Mouse (Mus musculus) cerebral cortex, adult 2 months (tissue): Measurements from ENCODE around the gene Gins2.

ENCODE experiments used
- WGBS: fragments of 180-500 bp; shearing (Covaris S2); methylation state at CpG from one replicate; pipeline ENCODE4 v1.1.7; 2018; 5-methylcytosine and 5-hydroxymethylcytosine counted together

The Gins2 gene

GRCm38 (mm10) chr8:120565151-120565711 is 23.9 kb downstream of the Gins2 start:
- 57% methylated on average over 7 of the region's 7 CpGs for WGBS

GRCm38 (mm10) chr8:120563851-120564837 is 25.0 kb downstream of the Gins2 start:
- 18% methylated on average over 20 of the region's 20 CpGs for WGBS

GRCm38 (mm10) chr8:120563348-120563724 is 25.8 kb downstream of the Gins2 start:
- 48% methylated on average over 8 of the region's 8 CpGs for WGBS

- WGBS, result 83% methylated on average over 18 of the region's 18 CpGs
Measured at GRCm38 (mm10) chr8:120562680-120563347, 26.3 kb downstream of the Gins2 start.

GRCm38 (mm10) chr8:120561539-120562435 is 27.3 kb downstream of the Gins2 start:
- WGBS, result 79% methylated on average over 22 of the region's 22 CpGs

GRCm38 (mm10) chr8:120560535-120560934 is 28.6 kb downstream of the Gins2 start:
- WGBS, result 91% methylated on average over 5 of the region's 5 CpGs

GRCm38 (mm10) chr8:120559654-120560053 is 29.4 kb downstream of the Gins2 start:
- whole genome bisulfite sequencing, result 68% methylated on average over 11 of the region's 11 CpGs

- 50% methylated on average over 4 of the region's 4 CpGs for WGBS
Measured at GRCm38 (mm10) chr8:120558162-120558561, 30.9 kb downstream of the Gins2 start.

GRCm38 (mm10) chr8:120557170-120557965 is 31.7 kb downstream of the Gins2 start:
- 43% methylated on average over 15 of the region's 15 CpGs for WGBS

GRCm38 (mm10) chr8:120556198-120556892 is 32.8 kb downstream of the Gins2 start:
- 69% methylated on average over 20 of the region's 20 CpGs for WGBS

- WGBS, result 89% methylated on average over 18 of the region's 18 CpGs
Measured at GRCm38 (mm10) chr8:120554466-120555039, 34.6 kb downstream of the Gins2 start.

- WGBS, result 90% methylated on average over 24 of the region's 24 CpGs
Measured at GRCm38 (mm10) chr8:120553441-120554123, 35.5 kb downstream of the Gins2 start.

GRCm38 (mm10) chr8:120552509-120552908 is 36.6 kb downstream of the Gins2 start:
- WGBS, result 65% methylated on average over 11 of the region's 11 CpGs

GRCm38 (mm10) chr8:120551677-120551980 is 37.5 kb downstream of the Gins2 start:
- WGBS, result 63% methylated on average over 3 of the region's 3 CpGs

- WGBS, result 51% methylated on average over 11 of the region's 11 CpGs
Measured at GRCm38 (mm10) chr8:120550937-120551676, 38.0 kb downstream of the Gins2 start.

- WGBS, result 61% methylated on average over 12 of the region's 12 CpGs
Measured at GRCm38 (mm10) chr8:120550430-120550829, 38.7 kb downstream of the Gins2 start.

- 46% methylated on average over 11 of the region's 11 CpGs for WGBS
Measured at GRCm38 (mm10) chr8:120549922-120550321, 39.2 kb downstream of the Gins2 start.

- 26% methylated on average over 25 of the region's 25 CpGs for WGBS
Measured at GRCm38 (mm10) chr8:120549321-120549921, 39.7 kb downstream of the Gins2 start.
